Mouse (Mus musculus) liver, embryonic 14.5 days (tissue): ENCODE measurements around the gene 1700129C05Rik.

Source experiments
- CTCF ChIP-seq: IDR thresholded peaks from 2 replicates; pipeline ENCODE4 v1.5.1; 2016; ENCODE audit warnings: antibody characterized with exemption, low read depth, control low read depth
- EP300 ChIP-seq: IDR thresholded peaks from 2 replicates; pipeline ENCODE4 v1.6.1; 2016; ENCODE audit warnings: antibody characterized with exemption, low read depth

GRCm38 (mm10) chr14:59104006-59104605 lies 38.6 kb downstream of the 1700129C05Rik start:
- TF ChIP-seq CTCF = no peak
- no peak for TF ChIP-seq EP300
